Mouse (Mus musculus) megakaryocyte progenitor cell, adult 5-6 weeks (primary cell): ENCODE data around the gene Pvr. TPM values are rescaled to one million over a fixed set of nuclear protein-coding genes. Genes with fewer than 3 reads are reported as not detected.
A peak's percentile ranks its signal among the peaks of the same experiment; 100 is the strongest.

Experiments used
- ATAC-seq: replicated peaks from 2 replicates; pipeline ENCODE4 v1.8.0; 2016; ENCODE audit warnings: mild to moderate bottlenecking, moderate TSS enrichment, inconsistent platforms; ENCODE audit not compliant: poor library complexity
- total RNA-seq, 2 experiments: library from RNA; stranded (forward) in 1 of 2; stranded (reverse) in 1 of 2; fragments of 157-497, 149-512 nt in 1 of 2; fragments of 200-1000 nt in 1 of 2; gene quantifications; 2 replicates each; pipeline versions ENCODE4 v1.2.3 to v1.2.4; 2015 to 2017

The Pvr gene
- total RNA-seq, 2 experiments from 2014 or later: 7.5 to 13.0 TPM

DNA sequence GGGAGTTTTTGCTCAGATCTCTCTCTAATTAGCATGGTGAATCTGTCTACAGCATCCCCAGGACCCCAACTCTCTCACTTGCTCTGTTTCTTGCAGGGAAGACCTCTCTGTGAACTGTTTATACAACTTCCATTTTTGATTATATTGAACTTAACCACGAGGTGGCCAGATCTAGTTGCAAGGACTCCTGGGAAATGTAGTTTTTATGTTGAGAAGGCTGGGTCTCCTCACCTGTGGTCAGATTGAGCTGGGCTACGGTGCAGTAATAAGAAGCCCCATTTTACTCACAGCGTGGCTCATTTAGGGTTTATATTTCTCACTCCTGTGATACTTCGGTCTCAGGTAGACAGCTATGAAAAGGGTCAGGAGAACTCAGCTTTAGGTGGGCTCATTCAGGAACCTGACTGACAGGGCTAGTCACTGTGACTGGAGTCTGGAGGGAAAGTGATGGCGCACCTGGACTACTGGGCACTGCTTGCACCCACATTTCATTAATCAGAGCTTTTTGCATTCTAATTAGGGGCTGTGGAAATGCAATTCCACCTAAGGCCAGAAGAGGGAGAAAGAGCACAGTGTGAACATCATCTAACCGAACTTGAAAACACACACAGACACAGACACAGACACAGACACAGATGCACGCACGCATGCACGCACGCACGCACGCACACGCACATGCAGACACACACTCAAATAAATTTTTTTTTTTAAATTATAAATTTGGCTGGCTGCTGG lies 44.8 kb downstream of the Pvr start:
- ATAC-seq: peak; percentile 69

DNA sequence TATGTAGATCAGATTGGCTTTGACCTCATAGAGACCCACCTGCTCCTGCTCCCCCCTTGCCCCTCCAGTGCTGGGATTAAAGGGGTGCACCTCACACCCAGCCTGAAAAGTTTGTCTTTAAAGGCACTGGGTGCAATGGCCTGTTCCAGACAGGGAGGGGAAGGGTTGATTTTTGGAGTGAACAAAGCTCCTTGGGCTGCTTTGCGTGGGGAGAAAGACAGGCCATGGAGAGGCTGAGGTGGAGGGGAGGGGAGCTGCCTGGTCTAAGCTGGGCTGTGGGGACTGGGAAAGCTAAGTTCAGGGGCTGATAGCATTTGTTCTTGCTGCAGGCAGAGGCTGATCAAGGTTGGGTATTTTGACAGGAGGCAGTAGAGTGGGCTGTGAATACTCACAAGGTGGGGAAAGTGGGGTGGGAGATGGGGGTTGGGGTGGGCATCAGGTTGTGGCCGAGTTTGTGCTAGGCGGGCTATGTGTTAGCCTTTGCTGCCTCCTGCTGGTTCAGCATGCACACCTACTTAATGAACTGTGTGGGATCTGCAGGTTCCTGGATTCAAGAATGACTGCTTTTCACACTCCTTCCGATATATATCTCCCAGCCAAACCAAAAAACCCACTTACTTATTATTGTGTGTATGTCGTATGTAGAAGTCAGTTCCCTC lies 48.9 kb downstream of the Pvr start:
- 0 out of 2 replicates have a peak, but pooled peaks have one; percentile 23 for ATAC-seq

DNA sequence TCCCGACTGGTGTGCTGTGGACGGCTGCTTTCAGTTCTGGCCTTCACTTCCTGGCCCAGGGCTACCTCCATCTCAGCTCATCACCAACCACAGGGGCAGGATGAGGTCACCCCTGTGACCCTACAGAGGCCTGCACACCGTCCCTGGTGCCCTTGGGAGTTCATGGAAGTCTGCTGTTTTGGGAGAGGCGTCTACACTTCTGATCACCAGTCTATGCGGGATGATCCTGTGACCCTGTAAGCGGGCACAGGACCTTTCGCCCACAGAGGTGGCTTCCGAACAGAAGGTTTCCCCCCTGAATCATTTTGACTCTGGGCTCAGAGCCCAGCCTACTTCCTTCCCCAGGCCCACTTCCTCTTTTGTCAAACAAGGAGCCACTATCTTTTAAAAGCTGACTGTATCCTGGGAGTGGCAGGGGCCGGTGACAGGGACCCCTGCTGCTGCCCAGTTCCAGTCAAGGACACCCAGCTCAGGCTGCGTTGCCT lies 49.8 kb downstream of the Pvr start:
- ATAC-seq: peak; percentile 83

DNA sequence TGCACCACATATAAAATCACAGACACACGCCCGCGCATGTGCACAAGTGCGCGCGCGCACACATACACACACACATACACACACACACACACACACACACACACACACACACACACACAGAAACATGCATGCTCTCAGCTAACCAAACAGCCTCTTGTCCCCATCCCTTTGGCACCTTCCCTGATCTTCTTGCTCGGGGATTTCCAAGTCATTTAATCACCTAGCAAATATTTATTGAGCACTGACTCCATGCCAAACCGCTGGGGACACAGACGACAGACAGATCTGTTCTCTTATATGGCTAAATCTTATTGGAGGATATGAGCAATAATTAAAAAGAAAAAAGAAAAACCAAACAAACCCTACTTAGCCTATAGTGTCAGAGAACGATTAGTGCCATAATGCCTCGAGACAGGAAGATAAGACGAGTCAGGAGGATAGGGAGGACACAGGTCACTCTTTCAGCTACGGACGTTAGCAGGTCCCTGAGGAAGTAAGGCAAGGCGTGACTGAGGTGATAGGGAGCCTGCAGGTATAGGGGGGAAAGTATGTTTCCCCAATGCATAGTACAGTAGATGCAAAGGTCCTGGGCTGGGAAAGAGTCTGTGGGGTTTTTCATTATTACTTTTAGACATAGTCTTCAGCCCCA lies 53.1 kb downstream of the Pvr start:
- ATAC-seq: no peak

DNA sequence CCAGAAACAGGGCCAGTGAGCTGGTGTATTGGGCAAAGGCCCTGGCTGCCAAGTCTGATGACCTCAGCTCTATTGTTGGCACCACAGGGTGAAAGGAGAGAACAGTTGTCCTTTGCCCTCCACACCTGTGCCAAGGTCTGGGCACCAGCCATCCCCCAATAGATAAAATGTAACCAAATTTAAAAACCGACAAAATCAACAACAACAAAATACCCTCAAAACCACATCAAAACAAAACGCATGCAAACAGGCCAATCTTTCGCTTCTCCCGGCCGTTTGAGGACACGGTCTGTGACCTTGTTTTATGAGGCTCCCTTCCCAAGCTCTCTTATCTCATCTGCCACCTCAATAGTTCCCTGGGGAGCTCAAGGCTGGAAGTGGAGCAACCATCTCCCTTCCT lies 54.5 kb downstream of the Pvr start:
- ATAC-seq: no peak

GRCm38 (mm10) chr7:19865246-19866036 lies 55.5 kb downstream of the Pvr start:
- no peak for ATAC-seq

DNA sequence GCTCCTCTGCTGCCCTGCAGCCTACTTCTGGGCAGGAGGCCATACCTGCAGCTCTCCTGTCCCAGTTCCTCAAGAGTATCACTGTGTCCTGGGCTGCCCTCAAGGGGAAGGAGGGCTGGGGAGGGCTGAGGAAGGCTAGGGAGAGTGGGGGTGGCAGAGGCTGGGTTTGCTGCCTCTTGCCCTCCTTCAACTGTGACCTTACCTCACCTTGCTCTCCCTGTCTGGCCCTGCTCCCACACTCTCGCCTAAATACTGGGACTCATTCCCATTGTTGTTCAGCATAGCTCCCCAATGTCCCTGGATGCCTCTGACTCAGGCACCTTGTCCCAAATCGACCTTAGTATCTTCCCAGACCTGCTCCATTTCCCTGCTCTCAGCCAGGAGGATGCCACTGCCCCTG lies 56.7 kb downstream of the Pvr start:
- no peak for ATAC-seq

DNA sequence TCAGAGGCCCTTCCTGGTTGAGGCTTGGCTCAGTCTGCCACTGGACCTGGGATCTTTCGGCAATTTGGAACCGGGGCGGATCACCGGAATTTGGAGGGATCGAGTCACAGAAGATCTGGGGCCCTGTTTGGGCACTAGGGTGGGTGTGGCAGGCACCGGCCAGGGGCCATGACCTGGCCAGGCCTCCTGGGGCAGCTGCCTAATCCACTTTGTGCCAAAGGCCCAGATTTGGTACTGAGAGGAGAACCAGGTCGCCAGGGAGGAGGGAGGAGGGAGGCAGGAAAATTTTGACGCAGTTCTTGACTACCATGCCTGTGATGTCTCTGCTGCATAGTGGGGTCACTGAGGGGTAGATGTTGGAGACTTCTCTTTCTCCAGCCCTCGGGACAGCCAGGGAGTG lies 59.8 kb downstream of the Pvr start, which contains the start of gene Ceacam16:
Gene Ceacam16 (minus strand): TSS at position 101 of the 400 bp plus-strand sequence.
- ATAC-seq: no peak

DNA sequence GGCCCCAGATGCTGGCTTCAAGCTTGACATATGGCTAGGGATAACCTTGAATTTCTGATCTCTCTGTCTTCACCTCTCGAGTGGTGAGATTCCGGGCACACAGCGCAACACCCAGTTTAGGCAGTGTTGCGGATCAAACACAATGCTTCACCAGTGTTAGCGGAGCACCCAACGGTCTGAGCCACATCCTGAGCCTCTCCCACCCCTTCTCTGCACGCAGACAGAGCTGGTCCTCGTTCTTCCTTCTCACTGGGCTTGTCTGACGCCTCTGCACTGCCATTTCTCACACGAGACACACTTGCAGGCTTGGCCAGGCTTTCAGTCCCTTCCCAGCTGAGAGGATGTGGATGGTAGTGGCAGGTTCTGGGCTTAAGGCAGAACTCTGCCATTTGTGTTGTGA lies 61.2 kb downstream of the Pvr start:
- ATAC-seq: no peak

DNA sequence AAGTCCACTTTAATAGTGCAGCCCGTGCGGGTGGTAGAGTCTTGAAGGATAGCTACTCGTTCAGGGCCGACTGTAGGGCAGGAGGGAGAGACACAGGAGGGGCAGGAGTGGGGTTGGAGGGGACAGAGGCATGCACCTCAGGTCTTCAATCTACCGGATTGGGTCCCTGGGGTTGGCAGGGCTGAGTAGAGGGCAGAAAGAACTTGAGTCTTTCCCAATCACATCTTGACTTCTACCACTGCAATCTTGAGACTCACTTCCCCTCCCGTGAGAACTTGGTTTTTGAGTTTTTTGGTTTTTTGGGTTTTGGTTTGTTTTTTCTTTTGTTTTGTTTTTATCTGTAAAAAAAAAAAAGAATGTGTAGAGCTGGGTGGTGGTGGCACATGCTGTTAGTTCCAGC lies 64.7 kb downstream of the Pvr start:
- ATAC-seq: peak; percentile 60

GRCm38 (mm10) chr7:19855663-19856062 lies 65.3 kb downstream of the Pvr start:
- peak; percentile 51; the same call in 1 of the 2 replicates for ATAC-seq

Other genes starting within 250 kb of the Pvr start
- 1.7 and 2.7 TPM in 2 replicates for gene Apoc2, start 243.2 kb downstream of the Pvr start, total RNA-seq (2015)
- 2.2 and 5.2 TPM in 2 replicates for gene Apoc2, start 243.2 kb downstream of the Pvr start, total RNA-seq (2017)
- gene Gm44805, start 239.7 kb downstream of the Pvr start, total RNA-seq (2015): not detected in 2 replicates
- not detected in 2 replicates for gene Gm44805, start 239.7 kb downstream of the Pvr start, total RNA-seq (2017)
- gene Apoc4, start 239.7 kb downstream of the Pvr start, total RNA-seq (2015): not detected in 2 replicates
- not detected in 2 replicates for gene Apoc4, start 239.7 kb downstream of the Pvr start, total RNA-seq (2017)
- 0.79 and 2.0 TPM in 2 replicates for gene Apoc1, start 228.5 kb downstream of the Pvr start, total RNA-seq (2015)
- 1.1 and 6.4 TPM in 2 replicates for gene Apoc1, start 228.5 kb downstream of the Pvr start, total RNA-seq (2017)
- gene Apoe, start 222.0 kb downstream of the Pvr start, total RNA-seq (2015): 18.7 and 27.5 TPM in 2 replicates
- 110 and 130 TPM in 2 replicates for gene Apoe, start 222.0 kb downstream of the Pvr start, total RNA-seq (2017)
- gene Tomm40, start 205.7 kb downstream of the Pvr start, total RNA-seq (2015): 61.5 and 62.2 TPM in 2 replicates
- gene Tomm40, start 205.7 kb downstream of the Pvr start, total RNA-seq (2017): 42.5 and 50.8 TPM in 2 replicates
- 0.95 and 2.2 TPM in 2 replicates for gene Nectin2, start 170.7 kb downstream of the Pvr start, total RNA-seq (2015)
- 0.78 and 1.0 TPM in 2 replicates for gene Nectin2, start 170.7 kb downstream of the Pvr start, total RNA-seq (2017)
- not detected in 2 replicates for gene Bcam, start 150.1 kb downstream of the Pvr start, total RNA-seq (2015)
- gene Bcam, start 150.1 kb downstream of the Pvr start, total RNA-seq (2017): not detected in 2 replicates
- gene Cblc, start 124.4 kb downstream of the Pvr start, total RNA-seq (2015): not detected in 2 replicates
- not detected in 2 replicates for gene Cblc, start 124.4 kb downstream of the Pvr start, total RNA-seq (2017)
- 6.3 and 11.5 TPM in 2 replicates for gene Bcl3, start 98.4 kb downstream of the Pvr start, total RNA-seq (2015)
- gene Bcl3, start 98.4 kb downstream of the Pvr start, total RNA-seq (2017): 1.6 and 4.6 TPM in 2 replicates
- not detected in 2 replicates for gene Gm19345, start 69.2 kb downstream of the Pvr start, total RNA-seq (2015)
- not detected in 2 replicates for gene Gm19345, start 69.2 kb downstream of the Pvr start, total RNA-seq (2017)
- not detected in 2 replicates for gene Ceacam16, start 59.9 kb downstream of the Pvr start, total RNA-seq (2015)
- not detected in 2 replicates for gene Ceacam16, start 59.9 kb downstream of the Pvr start, total RNA-seq (2017)
- gene Ceacam19, start 33.2 kb downstream of the Pvr start, total RNA-seq (2015): not detected in 2 replicates
- 0.03 TPM in 1 of 2 replicates, not detected in the other for gene Ceacam19, start 33.2 kb downstream of the Pvr start, total RNA-seq (2017)
- not detected in 2 replicates for gene Igsf23, start 29.6 kb upstream of the Pvr start, total RNA-seq (2015)
- gene Igsf23, start 29.6 kb upstream of the Pvr start, total RNA-seq (2017): not detected in 2 replicates
- not detected in 2 replicates for gene Ceacam20, start 44.3 kb upstream of the Pvr start, total RNA-seq (2015)
- not detected in 2 replicates for gene Ceacam20, start 44.3 kb upstream of the Pvr start, total RNA-seq (2017)
- gene Nlrp9b, start 70.3 kb upstream of the Pvr start, total RNA-seq (2015): not detected in 2 replicates
- gene Nlrp9b, start 70.3 kb upstream of the Pvr start, total RNA-seq (2017): not detected in 2 replicates
- gene Vmn1r91, start 178.5 kb upstream of the Pvr start, total RNA-seq (2015): not detected in 2 replicates
- gene Vmn1r91, start 178.5 kb upstream of the Pvr start, total RNA-seq (2017): not detected in 2 replicates
- not detected in 2 replicates for gene Gm16442, start 201.4 kb upstream of the Pvr start, total RNA-seq (2015)
- not detected in 2 replicates for gene Gm16442, start 201.4 kb upstream of the Pvr start, total RNA-seq (2017)
- gene Vmn1r93, start 217.9 kb upstream of the Pvr start, total RNA-seq (2015): not detected in 2 replicates
- gene Vmn1r93, start 217.9 kb upstream of the Pvr start, total RNA-seq (2017): not detected in 2 replicates
- not detected in 2 replicates for gene Vmn1r94, start 247.2 kb upstream of the Pvr start, total RNA-seq (2015)
- not detected in 2 replicates for gene Vmn1r94, start 247.2 kb upstream of the Pvr start, total RNA-seq (2017)